Mouse (Mus musculus) liver, embryonic 15.5 days (tissue): Measurements from ENCODE around the gene Gm20219. TPM values are rescaled to one million over a fixed set of nuclear protein-coding genes. Genes with fewer than 3 reads are reported as not detected.

Source experiments
- ATAC-seq: fragments of 200-750 bp; cut with Nextera tagmentation; 2 replicates; pipeline ENCODE4 v1.8.0; 2017; ENCODE audit warnings: moderate number of reproducible peaks, mild to moderate bottlenecking, moderate library complexity; ENCODE audit not compliant: insufficient read depth
- H3K27ac ChIP-seq: fragments of 300-500 bp; sonication (generic); replicated peaks from 2 replicates; pipeline ENCODE4 v1.5.1; 2015; ENCODE audit warnings: mild to moderate bottlenecking, inconsistent platforms
- H3K27me3 ChIP-seq: fragments of 300-500 bp; sonication (generic); 2 replicates; pipeline ENCODE4 v1.6.1; 2015; ENCODE audit warnings: mild to moderate bottlenecking, inconsistent platforms
- H3K36me3 ChIP-seq: fragments of 300-500 bp; sonication (generic); replicated peaks from 2 replicates; pipeline ENCODE4 v1.6.1; 2015; ENCODE audit warnings: moderate library complexity, mild to moderate bottlenecking, inconsistent platforms
- H3K4me1 ChIP-seq: fragments of 300-500 bp; sonication (generic); replicated peaks from 2 replicates; pipeline ENCODE4 v1.6.1; 2015; ENCODE audit warnings: inconsistent platforms
- H3K4me2 ChIP-seq: fragments of 300-500 bp; sonication (generic); 2 replicates; pipeline ENCODE4 v1.6.1; 2015; ENCODE audit warnings: moderate library complexity, mild to moderate bottlenecking, inconsistent platforms
- H3K4me3 ChIP-seq: fragments of 300-500 bp; sonication (generic); replicated peaks from 2 replicates; pipeline ENCODE4 v1.5.1; 2015; ENCODE audit warnings: mild to moderate bottlenecking, inconsistent platforms
- H3K9ac ChIP-seq: fragments of 300-500 bp; sonication (generic); 2 replicates; pipeline ENCODE4 v1.6.1; 2015; ENCODE audit warnings: moderate library complexity, mild to moderate bottlenecking, inconsistent platforms
- H3K9me3 ChIP-seq: fragments of 300-500 bp; sonication (generic); replicated peaks from 2 replicates; pipeline ENCODE4 v1.6.1; 2016; ENCODE audit warnings: inconsistent platforms
- WGBS: fragments of 180-500 bp; shearing (Covaris S2); methylation state at CpG from one replicate; pipeline ENCODE4 v1.1.7; 2015; ENCODE audit warnings: mixed read lengths; ENCODE audit not compliant: insufficient replicate concordance; 5-methylcytosine and 5-hydroxymethylcytosine counted together
- polyA plus RNA-seq: library from polyadenylated mRNA; unstranded; fragments of >200 nt; fragmentation: Nextera tagmentation; extraction: Ambion mirVana; gene quantifications from 2 replicates; pipeline ENCODE4 v1.2.1, GENCODE M21; 2015

Gene Gm20219
- polyA plus RNA-seq, 1 experiment from 2014 or later: 0.12 TPM

- peaks cover 58% of the 10 kb centered on the region for H3K4me1 ChIP-seq
- WGBS: 65% methylated on average over 1 of the region's 1 CpGs
- H3K9me3 ChIP-seq: no peaks in the 10 kb centered on the region
- ATAC-seq: no peak
- H3K27me3 ChIP-seq: no peaks in the 10 kb centered on the region
- H3K4me3 ChIP-seq: peak overlapping the region; percentile 95
- peak overlapping the region; percentile 99 for H3K27ac ChIP-seq
- peak overlapping the region; percentile 93 for H3K9ac ChIP-seq
- H3K36me3 ChIP-seq: peaks cover 71% of the 10 kb centered on the region
- peak overlapping the region; percentile 88 for H3K4me2 ChIP-seq
Measured at GRCm38 (mm10) chr17:56583071-56583470, 28.9 kb upstream of the Gm20219 start.

GRCm38 (mm10) chr17:56572939-56573338 is 18.8 kb upstream of the Gm20219 start:
- H3K4me2 ChIP-seq: no peak overlapping the region
- ATAC-seq: no peak
- peaks cover 96% of the 10 kb centered on the region for H3K36me3 ChIP-seq
- H3K9ac ChIP-seq: no peak overlapping the region
- H3K27me3 ChIP-seq: no peaks in the 10 kb centered on the region
- H3K9me3 ChIP-seq: no peaks in the 10 kb centered on the region
- WGBS: 90% methylated on average over 3 of the region's 3 CpGs
- H3K4me1 ChIP-seq: no peaks in the 10 kb centered on the region; the same call in 1 of the 2 replicates
- 0 out of 2 replicates have a peak overlapping the region, but pooled peaks have one; percentile 3 for H3K27ac ChIP-seq
- H3K4me3 ChIP-seq: no peak overlapping the region

GRCm38 (mm10) chr17:56572154-56572553 is 18.0 kb upstream of the Gm20219 start:
- 73% methylated on average over 1 of the region's 1 CpGs for WGBS
- Histone ChIP-seq H3K9me3 (no peaks in the 10 kb centered on the region), H3K27ac (no peak overlapping the region), H3K27me3 (no peaks in the 10 kb centered on the region), H3K4me3 (no peak overlapping the region), H3K36me3 (peaks cover 96% of the 10 kb centered on the region), H3K4me2 (no peak overlapping the region), H3K4me1 (no peaks in the 10 kb centered on the region; the same call in 1 of the 2 replicates), H3K9ac (no peak overlapping the region)
- no peak for ATAC-seq

- no peak for ATAC-seq
- Histone ChIP-seq H3K27ac (no peak overlapping the region), H3K4me2 (no peak overlapping the region), H3K9me3 (no peaks in the 10 kb centered on the region), H3K4me3 (no peak overlapping the region), H3K27me3 (no peaks in the 10 kb centered on the region), H3K9ac (no peak overlapping the region), H3K4me1 (no peaks in the 10 kb centered on the region; the same call in 1 of the 2 replicates), H3K36me3 (peaks cover 99% of the 10 kb centered on the region)
- 92% methylated on average over 4 of the region's 4 CpGs for WGBS
Measured at GRCm38 (mm10) chr17:56570287-56570686, 16.1 kb upstream of the Gm20219 start.

- no peak for ATAC-seq
- no peak overlapping the region for H3K4me3 ChIP-seq
- no peaks in the 10 kb centered on the region for H3K27me3 ChIP-seq
- H3K9me3 ChIP-seq: no peaks in the 10 kb centered on the region
- 82% methylated on average over 4 of the region's 4 CpGs for WGBS
- H3K4me1 ChIP-seq: no peaks in the 10 kb centered on the region; the same call in 1 of the 2 replicates
- no peak overlapping the region for H3K27ac ChIP-seq
- H3K9ac ChIP-seq: no peak overlapping the region
- H3K4me2 ChIP-seq: no peak overlapping the region
- H3K36me3 ChIP-seq: peaks cover 100% of the 10 kb centered on the region
Measured at GRCm38 (mm10) chr17:56567370-56567769, 13.2 kb upstream of the Gm20219 start.

GRCm38 (mm10) chr17:56566918-56567317 is 12.7 kb upstream of the Gm20219 start:
- H3K36me3 ChIP-seq: peaks cover 100% of the 10 kb centered on the region
- H3K9ac ChIP-seq: no peak overlapping the region
- no peak overlapping the region for H3K27ac ChIP-seq
- no peak overlapping the region for H3K4me3 ChIP-seq
- H3K4me1 ChIP-seq: no peaks in the 10 kb centered on the region
- no peaks in the 10 kb centered on the region for H3K27me3 ChIP-seq
- H3K4me2 ChIP-seq: no peak overlapping the region
- 93% methylated on average over 5 of the region's 5 CpGs for WGBS
- H3K9me3 ChIP-seq: no peaks in the 10 kb centered on the region
- no peak for ATAC-seq

- no peak for ATAC-seq
- no peaks in the 10 kb centered on the region for H3K27me3 ChIP-seq
- no peak overlapping the region for H3K4me3 ChIP-seq
- H3K4me2 ChIP-seq: no peak overlapping the region
- 95% methylated on average over 29 of the region's 29 CpGs for WGBS
- no peaks in the 10 kb centered on the region for H3K9me3 ChIP-seq
- no peak overlapping the region for H3K27ac ChIP-seq
- H3K36me3 ChIP-seq: peaks cover 100% of the 10 kb centered on the region
- no peak overlapping the region for H3K9ac ChIP-seq
- H3K4me1 ChIP-seq: no peaks in the 10 kb centered on the region
Measured at GRCm38 (mm10) chr17:56566293-56566692, 12.1 kb upstream of the Gm20219 start.

- Histone ChIP-seq H3K27me3 (no peaks in the 10 kb centered on the region), H3K4me2 (no peak overlapping the region), H3K27ac (no peak overlapping the region), H3K36me3 (peaks cover 60% of the 10 kb centered on the region), H3K9ac (no peak overlapping the region), H3K4me1 (0 out of 2 replicates have a peak, but pooled peaks cover 2% of the 10 kb centered on the region), H3K4me3 (no peak overlapping the region), H3K9me3 (no peaks in the 10 kb centered on the region)
- WGBS: 77% methylated on average over 2 of the region's 2 CpGs
- ATAC-seq: no peak
Measured at GRCm38 (mm10) chr17:56561866-56562265, 7.7 kb upstream of the Gm20219 start.

GRCm38 (mm10) chr17:56560131-56560530 is 5.9 kb upstream of the Gm20219 start:
- Histone ChIP-seq H3K27ac (no peak overlapping the region), H3K4me1 (0 out of 2 replicates have a peak, but pooled peaks cover 2% of the 10 kb centered on the region), H3K27me3 (no peaks in the 10 kb centered on the region), H3K9ac (no peak overlapping the region), H3K4me3 (no peak overlapping the region), H3K9me3 (no peaks in the 10 kb centered on the region), H3K4me2 (no peak overlapping the region), H3K36me3 (peaks cover 43% of the 10 kb centered on the region)
- no peak for ATAC-seq
- 50% methylated on average over 1 of the region's 1 CpGs for WGBS

- H3K27ac ChIP-seq: no peak overlapping the region
- ATAC-seq: no peak
- H3K4me1 ChIP-seq: 0 out of 2 replicates have a peak, but pooled peaks cover 2% of the 10 kb centered on the region
- 42% methylated on average over 3 of the region's 3 CpGs for WGBS
- no peak overlapping the region for H3K4me3 ChIP-seq
- no peak overlapping the region for H3K4me2 ChIP-seq
- no peaks in the 10 kb centered on the region for H3K9me3 ChIP-seq
- H3K27me3 ChIP-seq: no peaks in the 10 kb centered on the region
- no peak overlapping the region for H3K9ac ChIP-seq
- peaks cover 35% of the 10 kb centered on the region for H3K36me3 ChIP-seq
Measured at GRCm38 (mm10) chr17:56559386-56559785, 5.2 kb upstream of the Gm20219 start.

GRCm38 (mm10) chr17:56558448-56558847 is 4.3 kb upstream of the Gm20219 start:
- no peak overlapping the region for H3K27ac ChIP-seq
- H3K4me3 ChIP-seq: no peak overlapping the region
- no peak overlapping the region for H3K9ac ChIP-seq
- no peak overlapping the region for H3K4me2 ChIP-seq
- H3K4me1 ChIP-seq: 0 out of 2 replicates have a peak, but pooled peaks cover 2% of the 10 kb centered on the region
- 10% methylated on average over 3 of the region's 3 CpGs for WGBS
- H3K9me3 ChIP-seq: no peaks in the 10 kb centered on the region
- H3K27me3 ChIP-seq: no peaks in the 10 kb centered on the region
- ATAC-seq: no peak
- H3K36me3 ChIP-seq: peaks cover 26% of the 10 kb centered on the region

- Histone ChIP-seq H3K36me3 (no peaks in the 10 kb centered on the region), H3K4me3 (no peak overlapping the region), H3K4me2 (no peak overlapping the region), H3K9ac (no peak overlapping the region), H3K9me3 (no peaks in the 10 kb centered on the region), H3K4me1 (no peaks in the 10 kb centered on the region), H3K27me3 (no peaks in the 10 kb centered on the region), H3K27ac (no peak overlapping the region)
- WGBS: 49% methylated on average over 5 of the region's 5 CpGs
- no peak for ATAC-seq
Measured at GRCm38 (mm10) chr17:56552781-56553363, 1.3 kb downstream of the Gm20219 start.
